Mouse (Mus musculus): ENCODE results near the gene Hap1.

- TF ChIP-seq CTCF (IDR thresholded peaks at IDR 0.05; ENCODE audit: control insufficient read depth, insufficient read depth, insufficient replicate concordance, low read depth, low read length) (no peak), POLR2A (IDR thresholded peaks at IDR 0.05; ENCODE audit: control insufficient read depth, low read depth, low read length) (no peak)
Measured at GRCm38 (mm10) chr11:100379311-100379710, 23.4 kb upstream of the Hap1 start.

Data from testis, adult 2 months (tissue).